Mouse (Mus musculus): ENCODE results near the gene Pnpla1.

GRCm38 (mm10) chr17:28866921-28867320 is 8.7 kb downstream of the Pnpla1 start:
- TF ChIP-seq CTCF (IDR thresholded peaks at IDR 0.05; ENCODE audit: control insufficient read depth, insufficient read depth, insufficient read length) (no peak), FOSL1 (IDR thresholded peaks at IDR 0.05; ENCODE audit: insufficient read depth, low read length, poor library complexity, severe bottlenecking) (no peak), USF1 (IDR thresholded peaks at IDR 0.05; ENCODE audit: low read depth) (no peak), MYOG (IDR thresholded peaks at IDR 0.05; ENCODE audit: control insufficient read depth, extremely low read depth, insufficient read length) (no peak), MAX (IDR thresholded peaks at IDR 0.05) (no peak)
